Mouse (Mus musculus) olfactory bulb, adult 2 months (tissue): Measurements from ENCODE around the gene Pde6h. TPM values are rescaled to one million over a fixed set of nuclear protein-coding genes. Genes with fewer than 3 reads are reported as not detected.

Source experiments
- H3K27ac ChIP-seq: fragments of 200-500 bp; 2 replicates; pipeline ENCODE4 v1.5.1; 2012; ENCODE audit warnings: low read depth, low read length; ENCODE audit not compliant: insufficient read depth
- H3K4me1 ChIP-seq: fragments of 200-500 bp; 2 replicates; pipeline ENCODE4 v1.6.1; 2012; ENCODE audit warnings: low read length; ENCODE audit not compliant: control insufficient read depth, insufficient read depth
- H3K4me3 ChIP-seq: fragments of 200-500 bp; 2 replicates; pipeline ENCODE4 v1.5.1; 2012; ENCODE audit warnings: mild to moderate bottlenecking, low read depth, low read length, moderate library complexity; ENCODE audit not compliant: insufficient read depth
- CTCF ChIP-seq: fragments of 200-500 bp; IDR thresholded peaks from 2 replicates; pipeline ENCODE4 v1.5.1; 2012; ENCODE audit warnings: low read depth, mild to moderate bottlenecking, low read length, moderate library complexity; ENCODE audit not compliant: insufficient read depth
- POLR2A ChIP-seq: fragments of 200-500 bp; IDR thresholded peaks from 2 replicates; pipeline ENCODE4 v1.6.1; 2012; ENCODE audit warnings: mild to moderate bottlenecking, low read depth, low read length, moderate library complexity; ENCODE audit not compliant: insufficient read depth
- WGBS: fragments of 180-500 bp; shearing (Covaris S2); methylation state at CpG from one replicate; pipeline ENCODE4 v1.1.7; 2018; 5-methylcytosine and 5-hydroxymethylcytosine counted together
- polyA plus RNA-seq: library from polyadenylated mRNA; stranded (reverse); fragments of >200 nt; gene quantifications from 2 replicates; pipeline ENCODE4 v1.2.4, GENCODE M21; 2012; ENCODE audit warnings: low replicate concordance; ENCODE audit not compliant: missing spikeins, insufficient read depth, insufficient read length

Gene Pde6h
- polyA plus RNA-seq, 1 experiment, result not detected

DNA sequence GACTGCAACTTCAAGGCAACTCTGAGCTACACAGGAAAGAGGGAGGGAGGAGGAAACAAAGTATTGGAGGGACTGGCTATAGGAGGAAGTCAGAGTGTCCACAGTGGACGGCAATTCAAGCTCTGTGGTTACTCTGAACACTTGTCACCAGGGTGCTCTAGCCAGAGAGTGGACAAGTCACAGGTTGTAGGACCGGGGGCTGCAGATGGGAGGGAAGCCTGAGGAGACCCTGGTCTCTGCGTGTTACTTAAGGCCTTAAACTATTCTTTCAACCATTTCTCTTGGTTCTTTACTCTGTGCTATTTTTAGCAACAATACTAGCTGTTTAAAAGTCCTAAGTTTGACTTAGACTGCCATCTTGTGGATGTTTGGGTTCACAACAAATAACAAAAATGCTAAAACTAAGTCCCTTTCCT is 56.7 kb downstream of the Pde6h start:
- no peak overlapping the region for H3K4me3 ChIP-seq
- peaks cover 16% of the 10 kb centered on the region for H3K4me1 ChIP-seq
- no peak for TF ChIP-seq POLR2A
- TF ChIP-seq CTCF, result no peak
- no peak overlapping the region for H3K27ac ChIP-seq
- 22% methylated on average over 3 of the region's 3 CpGs for WGBS

DNA sequence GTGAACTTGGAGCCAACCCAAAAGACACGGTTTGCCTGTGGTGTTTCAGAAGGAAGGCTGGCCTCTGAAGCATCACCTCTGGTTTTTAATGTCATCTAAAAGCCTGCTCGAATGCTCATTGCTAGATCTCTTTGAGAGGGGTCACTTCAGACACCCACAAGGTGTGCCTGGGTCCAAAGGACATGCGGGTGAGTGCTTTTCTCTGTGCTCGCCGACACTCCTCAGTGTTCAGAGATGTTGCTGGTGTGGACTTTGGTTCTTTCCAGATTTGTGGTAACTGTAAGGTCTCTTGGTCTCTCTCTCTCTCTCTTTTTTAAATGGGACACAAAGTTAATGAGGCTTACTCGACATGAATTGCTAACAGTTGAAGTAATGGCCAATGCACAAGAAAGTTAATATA is 58.9 kb downstream of the Pde6h start:
- TF ChIP-seq CTCF, result no peak
- no peak for TF ChIP-seq POLR2A
- Histone ChIP-seq H3K27ac (no peak overlapping the region), H3K4me3 (no peak overlapping the region), H3K4me1 (peaks cover 20% of the 10 kb centered on the region)
- 77% methylated on average over 6 of the region's 6 CpGs for WGBS

DNA sequence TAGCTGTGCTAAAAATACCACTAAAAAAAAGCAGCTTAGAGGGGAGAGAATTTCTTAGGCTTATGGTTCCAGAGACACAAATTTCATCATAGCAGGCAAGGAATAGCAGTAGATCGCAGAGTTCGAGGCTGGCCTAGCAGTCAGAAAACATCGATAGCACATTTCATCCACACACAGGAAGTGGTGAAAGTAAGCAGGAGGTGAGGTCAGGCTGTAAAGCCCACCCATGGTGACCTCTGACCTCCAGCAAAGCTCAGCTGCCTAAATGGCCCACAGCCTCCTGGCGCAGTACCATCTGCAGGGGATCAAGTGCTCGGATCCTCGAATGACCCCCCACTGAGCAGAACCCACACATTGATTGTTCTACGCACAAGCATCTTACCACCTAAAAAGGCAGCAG is 59.6 kb downstream of the Pde6h start:
- 54% methylated on average over 7 of the region's 7 CpGs for WGBS
- no peak overlapping the region for H3K4me3 ChIP-seq

DNA sequence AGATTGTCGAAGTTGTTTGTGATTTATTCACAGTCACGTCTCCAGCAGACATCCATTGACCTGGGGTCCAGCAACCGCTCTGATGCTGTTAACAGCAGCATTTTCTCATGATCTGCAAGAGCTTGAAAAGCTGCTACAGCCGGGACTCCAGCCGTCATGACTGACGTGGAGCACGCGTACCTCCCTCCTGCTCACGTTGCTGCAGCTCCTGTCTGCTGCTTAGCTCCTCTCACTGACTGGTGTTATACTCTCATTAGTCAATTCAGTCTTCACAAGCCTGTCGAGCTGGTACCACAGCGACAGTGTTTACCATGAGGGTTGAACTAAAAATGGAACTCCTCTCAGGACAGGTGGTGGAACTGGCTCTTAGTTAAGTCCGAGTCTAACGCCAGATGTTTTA is 62.4 kb downstream of the Pde6h start:
- H3K27ac ChIP-seq, result no peak overlapping the region
- 62% methylated on average over 13 of the region's 13 CpGs for WGBS
- TF ChIP-seq POLR2A (no peak), CTCF (no peak)

More for the DNA sequence above, 59.6 kb downstream of the Pde6h start:
- no peak for TF ChIP-seq CTCF
- no peak for TF ChIP-seq POLR2A
- peaks cover 20% of the 10 kb centered on the region for H3K4me1 ChIP-seq
- peak overlapping the region; percentile 35 for H3K27ac ChIP-seq

DNA sequence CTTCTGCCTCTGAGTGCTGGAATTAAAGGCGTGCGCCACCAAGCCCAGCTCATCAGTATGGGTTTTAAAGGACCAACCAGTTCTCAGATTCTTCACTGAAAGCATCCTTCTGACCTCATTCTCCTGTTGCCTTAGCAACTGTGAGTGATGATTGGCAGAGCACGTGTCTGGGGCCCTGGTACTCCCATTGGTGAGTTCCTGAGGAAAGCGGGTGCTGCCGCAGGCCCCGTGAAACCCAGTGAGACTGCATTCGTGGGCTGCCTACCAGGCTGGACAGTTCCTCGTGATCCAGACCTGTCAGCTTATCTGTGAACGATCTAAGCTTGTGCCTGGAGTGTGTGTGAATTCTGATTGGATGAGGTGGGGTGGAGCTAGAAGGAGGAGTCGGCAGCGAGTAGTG is 63.1 kb downstream of the Pde6h start:
- Histone ChIP-seq H3K4me1 (peaks cover 10% of the 10 kb centered on the region), H3K27ac (no peak overlapping the region), H3K4me3 (no peak overlapping the region)
- no peak for TF ChIP-seq POLR2A
- TF ChIP-seq CTCF, result no peak
- 69% methylated on average over 11 of the region's 11 CpGs for WGBS

More for the DNA sequence above, 62.4 kb downstream of the Pde6h start:
- Histone ChIP-seq H3K4me3 (no peak overlapping the region), H3K4me1 (peaks cover 10% of the 10 kb centered on the region)

DNA sequence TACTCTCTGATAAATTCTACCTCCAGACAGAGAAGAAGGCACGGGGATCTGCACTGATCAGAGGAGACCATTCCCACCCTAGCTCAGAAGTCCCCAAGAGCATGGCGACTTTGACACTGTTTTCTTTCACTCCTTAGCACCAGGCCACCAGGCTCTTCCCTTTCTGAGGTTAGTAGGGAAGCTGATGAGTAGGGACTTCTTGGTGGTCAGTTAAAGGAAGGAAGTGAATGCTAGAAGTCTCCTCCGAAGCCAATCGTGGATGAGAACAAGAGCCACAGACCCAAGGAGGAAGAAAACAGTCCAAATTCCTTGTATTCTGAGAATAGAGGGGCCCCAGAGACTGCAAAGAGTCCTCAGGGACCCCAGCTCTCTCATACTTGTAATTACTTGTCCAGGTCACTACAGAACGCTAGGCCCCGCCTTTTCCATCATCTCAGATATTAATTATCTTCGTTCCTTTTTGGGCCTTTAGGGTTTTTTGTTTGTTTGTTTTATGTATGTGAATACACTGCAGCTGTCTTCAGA is 65.0 kb downstream of the Pde6h start:
- TF ChIP-seq CTCF, result no peak
- no peak for TF ChIP-seq POLR2A
- Histone ChIP-seq H3K27ac (no peak overlapping the region), H3K4me1 (peaks cover 6% of the 10 kb centered on the region; the same call in 1 of the 2 replicates), H3K4me3 (no peak overlapping the region)
- 88% methylated on average over 7 of the region's 7 CpGs for WGBS

DNA sequence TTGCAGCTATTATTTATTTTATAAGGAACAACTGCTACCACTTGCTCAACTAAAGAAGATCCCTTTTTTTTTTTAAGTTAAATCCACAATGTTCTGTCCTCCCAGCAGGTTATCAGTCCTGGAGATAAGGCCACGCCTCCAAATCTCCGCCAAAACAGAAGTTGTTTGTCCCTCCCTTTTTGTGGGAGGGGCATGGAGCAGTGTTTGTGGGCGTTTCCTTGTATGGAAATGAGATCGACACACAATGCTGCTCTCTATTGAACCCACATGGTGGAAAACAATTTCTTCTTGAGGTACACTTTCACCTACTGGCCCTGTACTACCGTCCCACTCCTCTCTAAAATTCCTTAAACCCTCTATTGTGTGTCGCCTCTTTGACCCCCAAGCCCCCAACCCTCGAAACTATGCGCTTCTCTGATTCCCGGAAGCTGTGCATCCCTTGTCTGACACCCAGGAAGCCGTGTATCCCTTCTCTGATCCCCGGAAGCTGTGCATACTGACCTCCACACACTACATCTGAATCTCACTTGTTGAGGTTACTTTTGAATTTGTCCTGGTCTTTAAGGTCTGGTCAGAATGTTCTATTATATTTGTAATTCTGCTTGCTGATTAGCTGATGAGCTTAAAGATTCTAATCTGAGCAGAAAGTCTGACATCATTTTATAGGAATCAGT is 66.3 kb downstream of the Pde6h start:
- Histone ChIP-seq H3K4me1 (peaks cover 7% of the 10 kb centered on the region; the same call in 1 of the 2 replicates), H3K27ac (no peak overlapping the region), H3K4me3 (no peak overlapping the region)
- WGBS, result 51% methylated on average over 11 of the region's 11 CpGs
- no peak for TF ChIP-seq CTCF
- no peak for TF ChIP-seq POLR2A

DNA sequence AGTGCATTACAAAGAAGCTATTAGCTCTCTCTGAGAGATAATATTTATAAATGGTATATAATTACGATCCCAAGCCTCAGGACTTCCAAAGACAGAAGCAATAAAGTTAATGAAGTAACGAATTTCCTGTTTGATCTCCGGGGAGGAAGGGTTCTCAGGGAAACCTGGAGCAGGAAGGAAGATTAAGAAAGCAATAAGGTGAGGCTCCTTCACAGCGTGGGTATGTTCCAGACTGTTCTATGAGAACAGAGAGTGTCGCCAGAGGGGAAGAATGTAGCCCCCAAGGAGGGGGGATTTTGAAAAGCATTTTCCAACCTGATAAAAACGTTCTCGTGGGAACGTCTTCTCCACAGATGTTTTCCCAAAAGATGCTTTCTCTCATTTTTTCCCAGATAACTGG is 66.9 kb downstream of the Pde6h start:
- Histone ChIP-seq H3K4me3 (no peak overlapping the region), H3K27ac (no peak overlapping the region), H3K4me1 (peaks cover 13% of the 10 kb centered on the region)
- 49% methylated on average over 8 of the region's 8 CpGs for WGBS
- TF ChIP-seq POLR2A, result no peak
- no peak for TF ChIP-seq CTCF

DNA sequence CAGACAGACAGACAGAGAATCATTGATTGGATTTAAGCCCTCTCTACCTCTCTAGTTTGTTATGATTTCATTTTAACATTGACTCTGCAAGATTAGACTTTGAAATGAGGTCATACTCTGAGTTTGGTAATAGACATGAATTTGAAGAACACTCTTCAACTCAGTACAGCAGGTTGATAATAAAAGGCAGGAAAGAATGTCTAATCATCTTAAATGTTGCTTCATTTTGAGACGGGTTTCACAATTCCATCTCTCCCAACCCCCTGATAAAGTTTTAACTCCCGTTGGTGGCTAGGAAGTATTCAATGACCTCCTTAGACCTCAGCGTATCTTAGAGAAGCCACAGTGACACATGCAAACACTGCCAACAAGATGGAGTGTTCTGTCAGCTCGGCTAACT is 69.9 kb downstream of the Pde6h start:
- TF ChIP-seq POLR2A, result no peak
- TF ChIP-seq CTCF, result no peak
- peaks cover 17% of the 10 kb centered on the region for H3K4me1 ChIP-seq
- 87% methylated on average over 4 of the region's 4 CpGs for WGBS
- H3K27ac ChIP-seq, result no peak overlapping the region
- H3K4me3 ChIP-seq, result no peak overlapping the region

DNA sequence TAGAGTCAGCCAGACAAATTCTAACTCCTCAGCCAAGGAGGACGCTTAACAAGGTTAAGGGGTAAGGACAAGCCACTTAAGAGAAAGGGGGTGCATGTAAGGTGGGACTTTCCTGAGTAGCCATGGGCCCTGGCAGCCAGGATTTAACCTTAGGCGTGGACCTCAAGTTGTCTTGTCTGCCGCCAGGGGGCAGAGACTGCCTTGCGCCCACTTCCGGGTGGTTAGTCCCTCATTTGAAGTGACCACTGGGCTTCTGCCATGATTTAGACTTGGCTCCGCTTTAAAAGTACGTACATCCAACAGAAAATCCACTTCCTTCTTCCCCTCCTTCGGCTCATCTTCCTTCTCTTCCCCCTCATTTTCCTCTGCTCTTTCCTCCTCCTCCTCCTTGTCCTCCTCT is 71.9 kb downstream of the Pde6h start:
- peaks cover 24% of the 10 kb centered on the region for H3K4me1 ChIP-seq
- H3K4me3 ChIP-seq, result no peak overlapping the region
- peak overlapping the region; percentile 33 for H3K27ac ChIP-seq
- TF ChIP-seq CTCF, result no peak; the same call in 1 of the 2 replicates
- TF ChIP-seq POLR2A, result no peak
- WGBS, result 67% methylated on average over 8 of the region's 8 CpGs
